Mouse (Mus musculus) midbrain, embryonic 15.5 days (tissue): ENCODE measurements around the gene Neu2. TPM values are rescaled to one million over a fixed set of nuclear protein-coding genes. Genes with fewer than 3 reads are reported as not detected.
"Not testable (repeated sequence)": the region's sequence is repeated elsewhere in the genome, so short reads cannot be mapped to it uniquely, and the experiment has no call there.

Experiments used
- ATAC-seq: fragments of 200-750 bp; cut with Nextera tagmentation; replicated peaks from 2 replicates; pipeline ENCODE4 v1.8.0; 2017; ENCODE audit warnings: moderate TSS enrichment
- H3K27ac ChIP-seq: fragments of 300-500 bp; sonication (generic); 2 replicates; pipeline ENCODE4 v1.5.1; 2015; ENCODE audit warnings: mild to moderate bottlenecking, inconsistent platforms
- H3K27me3 ChIP-seq: fragments of 300-500 bp; sonication (generic); replicated peaks from 2 replicates; pipeline ENCODE4 v1.6.1; 2015; ENCODE audit warnings: inconsistent platforms
- H3K36me3 ChIP-seq: fragments of 300-500 bp; sonication (generic); replicated peaks from 2 replicates; pipeline ENCODE4 v1.6.1; 2015; ENCODE audit warnings: inconsistent platforms
- H3K4me1 ChIP-seq: fragments of 300-500 bp; sonication (generic); 2 replicates; pipeline ENCODE4 v1.6.1; 2015; ENCODE audit warnings: inconsistent platforms
- H3K4me2 ChIP-seq: fragments of 300-500 bp; sonication (generic); 2 replicates; pipeline ENCODE4 v1.6.1; 2015; ENCODE audit warnings: inconsistent platforms, mild to moderate bottlenecking, moderate library complexity
- H3K4me3 ChIP-seq: fragments of 300-500 bp; sonication (generic); 2 replicates; pipeline ENCODE4 v1.5.1; 2015; ENCODE audit warnings: mild to moderate bottlenecking, inconsistent platforms
- H3K9ac ChIP-seq: fragments of 300-500 bp; sonication (generic); 2 replicates; pipeline ENCODE4 v1.6.1; 2015; ENCODE audit warnings: mild to moderate bottlenecking, inconsistent platforms
- H3K9me3 ChIP-seq: fragments of 300-500 bp; sonication (generic); 2 replicates; pipeline ENCODE4 v1.6.1; 2016; ENCODE audit warnings: inconsistent platforms
- WGBS: fragments of 180-500 bp; shearing (Covaris S2); methylation state at CpG from one replicate; pipeline ENCODE4 v1.1.7; 2015; ENCODE audit warnings: mixed read lengths; 5-methylcytosine and 5-hydroxymethylcytosine counted together
- polyA plus RNA-seq: library from polyadenylated mRNA; unstranded; fragments of >200 nt; fragmentation: Nextera tagmentation; extraction: Ambion mirVana; gene quantifications from 2 replicates; pipeline ENCODE4 v1.2.1, GENCODE M21; 2015

The Neu2 gene
- polyA plus RNA-seq = 0.15 and 0.46 TPM in 2 replicates

GRCm38 (mm10) chr1:87509561-87510165 is at the start of gene Neu2:
TSS of gene Neu2 (plus strand) at chr1:87509889.
- H3K36me3 ChIP-seq = no peaks in the 10 kb centered on the region
- peaks cover 20% of the 10 kb centered on the region for H3K4me1 ChIP-seq
- peak; percentile 59 for ATAC-seq
- 1% methylated on average over 56 of the region's 56 CpGs for WGBS
- peaks cover 23% of the 10 kb centered on the region for H3K27me3 ChIP-seq
- H3K9me3 ChIP-seq = no peaks in the 10 kb centered on the region
- peak within 1 kb of the TSS; percentile 87 for H3K4me2 ChIP-seq
- H3K27ac ChIP-seq = peak within 1 kb of the TSS; percentile 48
- peak within 1 kb of the TSS; percentile 83 for H3K4me3 ChIP-seq
- peak within 1 kb of the TSS; percentile 75 for H3K9ac ChIP-seq

- Histone ChIP-seq H3K27me3 (no peaks in the 10 kb centered on the region), H3K4me1 (no peaks in the 10 kb centered on the region), H3K9ac (no peak overlapping the region), H3K9me3 (no peaks in the 10 kb centered on the region), H3K27ac (no peak overlapping the region), H3K36me3 (no peaks in the 10 kb centered on the region), H3K4me2 (no peak overlapping the region), H3K4me3 (no peak overlapping the region)
- ATAC-seq = no peak
- 87% methylated on average over 9 of the region's 9 CpGs for WGBS
Measured at GRCm38 (mm10) chr1:87467469-87467868, 42.2 kb upstream of the Neu2 start.

GRCm38 (mm10) chr1:87468321-87468720 is 41.4 kb upstream of the Neu2 start:
- H3K9ac ChIP-seq = no peak overlapping the region
- no peak for ATAC-seq

GRCm38 (mm10) chr1:87469971-87470370 is 39.7 kb upstream of the Neu2 start, which contains the start of gene Snorc:
TSS of gene Snorc (plus strand) at chr1:87470271.
- H3K4me1 ChIP-seq = not testable (repeated sequence)
- 29% methylated on average over 9 of the region's 10 CpGs for WGBS

More at GRCm38 (mm10) chr1:87468321-87468720, 41.4 kb upstream of the Neu2 start:
- Histone ChIP-seq H3K4me3 (no peak overlapping the region), H3K27me3 (no peaks in the 10 kb centered on the region), H3K4me1 (no peaks in the 10 kb centered on the region), H3K36me3 (no peaks in the 10 kb centered on the region), H3K27ac (no peak overlapping the region), H3K4me2 (no peak overlapping the region), H3K9me3 (no peaks in the 10 kb centered on the region)
- WGBS = 74% methylated on average over 6 of the region's 6 CpGs

GRCm38 (mm10) chr1:87471914-87472313 is 37.8 kb upstream of the Neu2 start:
- Histone ChIP-seq H3K4me2 (no peak overlapping the region), H3K27me3 (peaks cover 8% of the 10 kb centered on the region; the same call in 1 of the 2 replicates), H3K4me3 (no peak overlapping the region), H3K9me3 (no peaks in the 10 kb centered on the region), H3K36me3 (no peaks in the 10 kb centered on the region), H3K27ac (no peak overlapping the region), H3K9ac (no peak overlapping the region), H3K4me1 (peaks cover 10% of the 10 kb centered on the region)
- 86% methylated on average over 7 of the region's 7 CpGs for WGBS
- no peak for ATAC-seq

More at GRCm38 (mm10) chr1:87469971-87470370, 39.7 kb upstream of the Neu2 start, which contains the start of gene Snorc:
- not testable (repeated sequence) for H3K4me3 ChIP-seq, ATAC-seq, H3K36me3 ChIP-seq, H3K4me2 ChIP-seq, H3K27me3 ChIP-seq, H3K27ac ChIP-seq, H3K9me3 ChIP-seq, H3K9ac ChIP-seq

GRCm38 (mm10) chr1:87472576-87472975 is 37.1 kb upstream of the Neu2 start:
- H3K9me3 ChIP-seq = no peaks in the 10 kb centered on the region
- H3K36me3 ChIP-seq = no peaks in the 10 kb centered on the region
- ATAC-seq = no peak
- H3K4me2 ChIP-seq = no peak overlapping the region
- no peak overlapping the region for H3K27ac ChIP-seq
- peaks cover 8% of the 10 kb centered on the region; the same call in 1 of the 2 replicates for H3K27me3 ChIP-seq
- H3K4me1 ChIP-seq = peaks cover 10% of the 10 kb centered on the region
- no peak overlapping the region for H3K9ac ChIP-seq
- WGBS = 84% methylated on average over 7 of the region's 7 CpGs
- H3K4me3 ChIP-seq = no peak overlapping the region

- peak overlapping the region; percentile 81 for H3K4me2 ChIP-seq
- peak overlapping the region; percentile 31 for H3K9ac ChIP-seq
- no peak overlapping the region for H3K27ac ChIP-seq
- WGBS = 2% methylated on average over 41 of the region's 42 CpGs
- peaks cover 8% of the 10 kb centered on the region; the same call in 1 of the 2 replicates for H3K27me3 ChIP-seq
- no peaks in the 10 kb centered on the region for H3K36me3 ChIP-seq
- peak overlapping the region; percentile 37 for H3K4me3 ChIP-seq
- peaks cover 10% of the 10 kb centered on the region for H3K4me1 ChIP-seq
- peak; percentile 64 for ATAC-seq
- no peaks in the 10 kb centered on the region for H3K9me3 ChIP-seq
Measured at GRCm38 (mm10) chr1:87475076-87475895, 34.4 kb upstream of the Neu2 start.

GRCm38 (mm10) chr1:87482546-87482945 is 27.1 kb upstream of the Neu2 start:
- no peaks in the 10 kb centered on the region for H3K27me3 ChIP-seq
- 88% methylated on average over 4 of the region's 4 CpGs for WGBS
- no peaks in the 10 kb centered on the region for H3K4me1 ChIP-seq
- H3K9me3 ChIP-seq = no peaks in the 10 kb centered on the region
- H3K27ac ChIP-seq = no peak overlapping the region
- no peak for ATAC-seq
- H3K36me3 ChIP-seq = no peaks in the 10 kb centered on the region
- no peak overlapping the region for H3K4me2 ChIP-seq
- no peak overlapping the region for H3K9ac ChIP-seq
- no peak overlapping the region for H3K4me3 ChIP-seq

GRCm38 (mm10) chr1:87486386-87486785 is 23.3 kb upstream of the Neu2 start:
- no peaks in the 10 kb centered on the region for H3K36me3 ChIP-seq
- H3K9ac ChIP-seq = no peak overlapping the region
- no peak overlapping the region for H3K27ac ChIP-seq
- WGBS = 80% methylated on average over 6 of the region's 6 CpGs
- H3K4me2 ChIP-seq = no peak overlapping the region
- no peak for ATAC-seq
- H3K4me3 ChIP-seq = no peak overlapping the region
- H3K4me1 ChIP-seq = no peaks in the 10 kb centered on the region
- H3K9me3 ChIP-seq = no peaks in the 10 kb centered on the region
- no peaks in the 10 kb centered on the region for H3K27me3 ChIP-seq

GRCm38 (mm10) chr1:87492285-87492684 is 17.4 kb upstream of the Neu2 start:
- Histone ChIP-seq H3K4me1 (no peaks in the 10 kb centered on the region), H3K4me3 (no peak overlapping the region), H3K36me3 (no peaks in the 10 kb centered on the region), H3K27ac (no peak overlapping the region), H3K9me3 (no peaks in the 10 kb centered on the region), H3K27me3 (no peaks in the 10 kb centered on the region), H3K4me2 (no peak overlapping the region), H3K9ac (no peak overlapping the region)
- no peak for ATAC-seq
- WGBS = 90% methylated on average over 3 of the region's 3 CpGs

- Histone ChIP-seq H3K9ac (no peak overlapping the region), H3K36me3 (no peaks in the 10 kb centered on the region), H3K4me2 (no peak overlapping the region), H3K4me3 (no peak overlapping the region), H3K27me3 (no peaks in the 10 kb centered on the region), H3K9me3 (no peaks in the 10 kb centered on the region), H3K27ac (no peak overlapping the region), H3K4me1 (no peaks in the 10 kb centered on the region)
- 65% methylated on average over 4 of the region's 4 CpGs for WGBS
- no peak for ATAC-seq
Measured at GRCm38 (mm10) chr1:87493542-87493941, 16.1 kb upstream of the Neu2 start.

- H3K4me1 ChIP-seq = peaks cover 15% of the 10 kb centered on the region
- no peak overlapping the region for H3K9ac ChIP-seq
- no peaks in the 10 kb centered on the region for H3K9me3 ChIP-seq
- ATAC-seq = no peak
- H3K27ac ChIP-seq = no peak overlapping the region
- peaks cover 17% of the 10 kb centered on the region; the same call in 1 of the 2 replicates for H3K27me3 ChIP-seq
- H3K4me3 ChIP-seq = no peak overlapping the region
- no peaks in the 10 kb centered on the region for H3K36me3 ChIP-seq
- H3K4me2 ChIP-seq = no peak overlapping the region
- 93% methylated on average over 4 of the region's 4 CpGs for WGBS
Measured at GRCm38 (mm10) chr1:87505524-87505923, 4.2 kb upstream of the Neu2 start.
